Mouse (Mus musculus) CH12.LX (cell line): Measurements from ENCODE around the gene Serpina12.

Experiments
- CHD2 ChIP-seq: IDR thresholded peaks from 2 replicates; pipeline ENCODE4 v1.6.1; 2011; ENCODE audit warnings: low read length, improper control_type of control experiment
- CTCF ChIP-seq, 2 experiments: IDR thresholded peaks in 1 of 2; conservative IDR thresholded peaks in 1 of 2; 2 replicates each; pipeline ENCODE4 v1.5.1; 2011 to 2012; ENCODE audit warnings: low read depth in 2 of 2, low read length in 2 of 2, improper control_type of control experiment in 1 of 2, inconsistent platforms in 1 of 2, mild to moderate bottlenecking in 1 of 2, moderate library complexity in 1 of 2
- EP300 ChIP-seq: IDR thresholded peaks from 2 replicates; pipeline ENCODE4 v1.6.1; 2011; ENCODE audit warnings: low read length, improper control_type of control experiment
- PAX5 ChIP-seq: IDR thresholded peaks from 2 replicates; pipeline ENCODE4 v1.6.1; 2012; ENCODE audit warnings: low read length, inconsistent platforms, mixed read lengths
- POLR2A ChIP-seq: IDR thresholded peaks from 2 replicates; pipeline ENCODE4 v1.6.1; 2011; ENCODE audit warnings: low read depth, mild to moderate bottlenecking, improper control_type of control experiment, low read length
- USF2 ChIP-seq: conservative IDR thresholded peaks from 2 replicates; pipeline ENCODE4 v1.6.1; 2011; ENCODE audit warnings: low read depth, low read length, improper control_type of control experiment

- TF ChIP-seq CTCF (conservative IDR thresholded peaks at IDR 0.05 in 1 of 2, IDR thresholded peaks at IDR 0.05 in 1 of 2; ENCODE audit: low read depth in 2 of 2, low read length in 2 of 2) (no peak), USF2 (no peak), POLR2A (no peak), EP300 (no peak), PAX5 (no peak), CHD2 (no peak)
These were observed 54.4 kb downstream of the Serpina12 start, which contains the start of gene Serpina11 for GRCm38 (mm10) chr12:103989857-103990256.
